Mouse (Mus musculus): ENCODE measurements at regions not wholly inside any gene's neighbourhood (a gene's known extent, or its start where the extent isn't known, plus 50 kb on each side); places are given as distances from the start of the nearest gene placed in this dataset.

- 87% methylated on average over 6 of the region's 6 CpGs for WGBS
- H3K4me1 ChIP-seq (ENCODE audit: control insufficient read depth, insufficient read depth, low read length): no peaks in the 10 kb centered on the region
Observed at GRCm38 (mm10) chr1:80023518-80024095, 162.6 kb upstream of the Serpine2 start.

GRCm38 (mm10) chr1:80021866-80022265 lies 160.9 kb upstream of the Serpine2 start:
- no peak overlapping the region for H3K4me3 ChIP-seq (ENCODE audit: low read depth, low read length)
- H3K4me1 ChIP-seq (ENCODE audit: control insufficient read depth, insufficient read depth, low read length): no peaks in the 10 kb centered on the region
- no peak overlapping the region for H3K9ac ChIP-seq (ENCODE audit: low read length)
- H3K27ac ChIP-seq (ENCODE audit: low read depth, low read length): no peak overlapping the region
- DNase-seq (ENCODE audit: low spot score) (no peak), ATAC-seq (no peak)
- H3K27me3 ChIP-seq (replicated peaks; ENCODE audit: control insufficient read depth, insufficient read depth, low read length): no peaks in the 10 kb centered on the region
- H3K4me2 ChIP-seq (ENCODE audit: low read length): no peak overlapping the region
- no peaks in the 10 kb centered on the region for H3K9me3 ChIP-seq (replicated peaks; ENCODE audit: control insufficient read depth, low read length)
- WGBS: 36% methylated on average over 3 of the region's 3 CpGs
- H3K36me3 ChIP-seq (ENCODE audit: control insufficient read depth, insufficient read depth, low read length): no peaks in the 10 kb centered on the region

More at GRCm38 (mm10) chr1:80023518-80024095, 162.6 kb upstream of the Serpine2 start:
- no peak overlapping the region for H3K4me2 ChIP-seq (ENCODE audit: low read length)
- H3K9ac ChIP-seq (ENCODE audit: low read length): no peak overlapping the region
- H3K9me3 ChIP-seq (replicated peaks; ENCODE audit: control insufficient read depth, low read length): no peaks in the 10 kb centered on the region
- ATAC-seq (no peak), DNase-seq (ENCODE audit: low spot score) (no peak)
- no peaks in the 10 kb centered on the region for H3K36me3 ChIP-seq (ENCODE audit: control insufficient read depth, insufficient read depth, low read length)
- no peak overlapping the region for H3K4me3 ChIP-seq (ENCODE audit: low read depth, low read length)
- H3K27ac ChIP-seq (ENCODE audit: low read depth, low read length): no peak overlapping the region
- H3K27me3 ChIP-seq (replicated peaks; ENCODE audit: control insufficient read depth, insufficient read depth, low read length): no peaks in the 10 kb centered on the region

GRCm38 (mm10) chr1:80018391-80019065 lies 157.5 kb upstream of the Serpine2 start:
- Histone ChIP-seq H3K27ac (ENCODE audit: low read depth, low read length) (no peak overlapping the region), H3K4me3 (ENCODE audit: low read depth, low read length) (no peak overlapping the region), H3K36me3 (ENCODE audit: control insufficient read depth, insufficient read depth, low read length) (no peaks in the 10 kb centered on the region), H3K9ac (ENCODE audit: low read length) (no peak overlapping the region), H3K4me1 (ENCODE audit: control insufficient read depth, insufficient read depth, low read length) (no peaks in the 10 kb centered on the region), H3K27me3 (replicated peaks; ENCODE audit: control insufficient read depth, insufficient read depth, low read length) (no peaks in the 10 kb centered on the region), H3K4me2 (ENCODE audit: low read length) (no peak overlapping the region), H3K9me3 (replicated peaks; ENCODE audit: control insufficient read depth, low read length) (no peaks in the 10 kb centered on the region)
- ATAC-seq (no peak), DNase-seq (ENCODE audit: low spot score) (no peak)
- 81% methylated on average over 11 of the region's 11 CpGs for WGBS

GRCm38 (mm10) chr1:80015474-80015873 lies 154.5 kb upstream of the Serpine2 start:
- ATAC-seq (no peak), DNase-seq (ENCODE audit: low spot score) (no peak)
- H3K36me3 ChIP-seq (ENCODE audit: control insufficient read depth, insufficient read depth, low read length): no peaks in the 10 kb centered on the region
- H3K4me2 ChIP-seq (ENCODE audit: low read length): no peak overlapping the region
- 90% methylated on average over 5 of the region's 5 CpGs for WGBS
- H3K4me3 ChIP-seq (ENCODE audit: low read depth, low read length): no peak overlapping the region
- no peak overlapping the region for H3K27ac ChIP-seq (ENCODE audit: low read depth, low read length)
- no peak overlapping the region for H3K9ac ChIP-seq (ENCODE audit: low read length)
- no peaks in the 10 kb centered on the region for H3K27me3 ChIP-seq (replicated peaks; ENCODE audit: control insufficient read depth, insufficient read depth, low read length)
- H3K4me1 ChIP-seq (ENCODE audit: control insufficient read depth, insufficient read depth, low read length): no peaks in the 10 kb centered on the region
- H3K9me3 ChIP-seq (replicated peaks; ENCODE audit: control insufficient read depth, low read length): no peaks in the 10 kb centered on the region

GRCm38 (mm10) chr1:80014586-80014985 lies 153.6 kb upstream of the Serpine2 start:
- no peak overlapping the region for H3K4me3 ChIP-seq (ENCODE audit: low read depth, low read length)
- H3K27me3 ChIP-seq (replicated peaks; ENCODE audit: control insufficient read depth, insufficient read depth, low read length): no peaks in the 10 kb centered on the region
- no peaks in the 10 kb centered on the region for H3K36me3 ChIP-seq (ENCODE audit: control insufficient read depth, insufficient read depth, low read length)
- no peaks in the 10 kb centered on the region for H3K9me3 ChIP-seq (replicated peaks; ENCODE audit: control insufficient read depth, low read length)
- no peak for DNase-seq (ENCODE audit: low spot score)
- WGBS: 76% methylated on average over 2 of the region's 2 CpGs
- no peak overlapping the region for H3K4me2 ChIP-seq (ENCODE audit: low read length)
- no peak for ATAC-seq
- H3K27ac ChIP-seq (ENCODE audit: low read depth, low read length): no peak overlapping the region
- no peak overlapping the region for H3K9ac ChIP-seq (ENCODE audit: low read length)
- no peaks in the 10 kb centered on the region for H3K4me1 ChIP-seq (ENCODE audit: control insufficient read depth, insufficient read depth, low read length)

- no peak overlapping the region for H3K9ac ChIP-seq (ENCODE audit: low read length)
- no peak for ATAC-seq
Observed at GRCm38 (mm10) chr1:80010724-80011123, 149.7 kb upstream of the Serpine2 start.

GRCm38 (mm10) chr1:79999081-79999480 lies 138.1 kb upstream of the Serpine2 start:
- Histone ChIP-seq H3K9me3 (replicated peaks; ENCODE audit: control insufficient read depth, low read length) (no peaks in the 10 kb centered on the region), H3K9ac (ENCODE audit: low read length) (no peak overlapping the region), H3K4me1 (ENCODE audit: control insufficient read depth, insufficient read depth, low read length) (no peaks in the 10 kb centered on the region), H3K4me3 (ENCODE audit: low read depth, low read length) (no peak overlapping the region), H3K27me3 (replicated peaks; ENCODE audit: control insufficient read depth, insufficient read depth, low read length) (no peaks in the 10 kb centered on the region), H3K36me3 (ENCODE audit: control insufficient read depth, insufficient read depth, low read length) (no peaks in the 10 kb centered on the region), H3K27ac (ENCODE audit: low read depth, low read length) (no peak overlapping the region), H3K4me2 (ENCODE audit: low read length) (no peak overlapping the region)
- WGBS: 78% methylated on average over 11 of the region's 11 CpGs
- DNase-seq (ENCODE audit: low spot score) (no peak), ATAC-seq (no peak)

More at GRCm38 (mm10) chr1:80010724-80011123, 149.7 kb upstream of the Serpine2 start:
- 45% methylated on average over 4 of the region's 4 CpGs for WGBS
- Histone ChIP-seq H3K4me1 (ENCODE audit: control insufficient read depth, insufficient read depth, low read length) (no peaks in the 10 kb centered on the region), H3K9me3 (replicated peaks; ENCODE audit: control insufficient read depth, low read length) (no peaks in the 10 kb centered on the region), H3K4me3 (ENCODE audit: low read depth, low read length) (no peak overlapping the region), H3K4me2 (ENCODE audit: low read length) (no peak overlapping the region), H3K36me3 (ENCODE audit: control insufficient read depth, insufficient read depth, low read length) (no peaks in the 10 kb centered on the region), H3K27me3 (replicated peaks; ENCODE audit: control insufficient read depth, insufficient read depth, low read length) (no peaks in the 10 kb centered on the region), H3K27ac (ENCODE audit: low read depth, low read length) (no peak overlapping the region)
- no peak for DNase-seq (ENCODE audit: low spot score)

GRCm38 (mm10) chr1:79997911-79998310 lies 136.9 kb upstream of the Serpine2 start:
- H3K4me3 ChIP-seq (ENCODE audit: low read depth, low read length): no peak overlapping the region
- WGBS: 91% methylated on average over 10 of the region's 10 CpGs
- no peak overlapping the region for H3K4me2 ChIP-seq (ENCODE audit: low read length)
- H3K36me3 ChIP-seq (ENCODE audit: control insufficient read depth, insufficient read depth, low read length): no peaks in the 10 kb centered on the region
- H3K9ac ChIP-seq (ENCODE audit: low read length): no peak overlapping the region
- H3K27me3 ChIP-seq (replicated peaks; ENCODE audit: control insufficient read depth, insufficient read depth, low read length): no peaks in the 10 kb centered on the region
- ATAC-seq (no peak), DNase-seq (ENCODE audit: low spot score) (no peak)
- H3K4me1 ChIP-seq (ENCODE audit: control insufficient read depth, insufficient read depth, low read length): no peaks in the 10 kb centered on the region
- no peaks in the 10 kb centered on the region for H3K9me3 ChIP-seq (replicated peaks; ENCODE audit: control insufficient read depth, low read length)
- no peak overlapping the region for H3K27ac ChIP-seq (ENCODE audit: low read depth, low read length)

GRCm38 (mm10) chr1:79997456-79997855 lies 136.5 kb upstream of the Serpine2 start:
- Histone ChIP-seq H3K4me3 (ENCODE audit: low read depth, low read length) (no peak overlapping the region), H3K4me1 (ENCODE audit: control insufficient read depth, insufficient read depth, low read length) (no peaks in the 10 kb centered on the region), H3K4me2 (ENCODE audit: low read length) (no peak overlapping the region), H3K9me3 (replicated peaks; ENCODE audit: control insufficient read depth, low read length) (no peaks in the 10 kb centered on the region), H3K9ac (ENCODE audit: low read length) (no peak overlapping the region), H3K27ac (ENCODE audit: low read depth, low read length) (no peak overlapping the region), H3K27me3 (replicated peaks; ENCODE audit: control insufficient read depth, insufficient read depth, low read length) (no peaks in the 10 kb centered on the region), H3K36me3 (ENCODE audit: control insufficient read depth, insufficient read depth, low read length) (no peaks in the 10 kb centered on the region)
- no peak for ATAC-seq
- WGBS: 91% methylated on average over 6 of the region's 6 CpGs
- DNase-seq (ENCODE audit: low spot score): no peak
